Mouse (Mus musculus) liver, embryonic 15.5 days (tissue): ENCODE results near the gene Meis3. TPM values are rescaled to one million over a fixed set of nuclear protein-coding genes. Genes with fewer than 3 reads are reported as not detected.

ENCODE experiments used
- ATAC-seq: fragments of 200-750 bp; cut with Nextera tagmentation; 2 replicates; pipeline ENCODE4 v1.8.0; 2017; ENCODE audit warnings: moderate number of reproducible peaks, mild to moderate bottlenecking, moderate library complexity; ENCODE audit not compliant: insufficient read depth
- H3K27ac ChIP-seq: fragments of 300-500 bp; sonication (generic); replicated peaks from 2 replicates; pipeline ENCODE4 v1.5.1; 2015; ENCODE audit warnings: mild to moderate bottlenecking, inconsistent platforms
- H3K27me3 ChIP-seq: fragments of 300-500 bp; sonication (generic); 2 replicates; pipeline ENCODE4 v1.6.1; 2015; ENCODE audit warnings: mild to moderate bottlenecking, inconsistent platforms
- H3K36me3 ChIP-seq: fragments of 300-500 bp; sonication (generic); replicated peaks from 2 replicates; pipeline ENCODE4 v1.6.1; 2015; ENCODE audit warnings: moderate library complexity, mild to moderate bottlenecking, inconsistent platforms
- H3K4me1 ChIP-seq: fragments of 300-500 bp; sonication (generic); replicated peaks from 2 replicates; pipeline ENCODE4 v1.6.1; 2015; ENCODE audit warnings: inconsistent platforms
- H3K4me2 ChIP-seq: fragments of 300-500 bp; sonication (generic); 2 replicates; pipeline ENCODE4 v1.6.1; 2015; ENCODE audit warnings: moderate library complexity, mild to moderate bottlenecking, inconsistent platforms
- H3K4me3 ChIP-seq: fragments of 300-500 bp; sonication (generic); replicated peaks from 2 replicates; pipeline ENCODE4 v1.5.1; 2015; ENCODE audit warnings: mild to moderate bottlenecking, inconsistent platforms
- H3K9ac ChIP-seq: fragments of 300-500 bp; sonication (generic); 2 replicates; pipeline ENCODE4 v1.6.1; 2015; ENCODE audit warnings: moderate library complexity, mild to moderate bottlenecking, inconsistent platforms
- H3K9me3 ChIP-seq: fragments of 300-500 bp; sonication (generic); replicated peaks from 2 replicates; pipeline ENCODE4 v1.6.1; 2016; ENCODE audit warnings: inconsistent platforms
- WGBS: fragments of 180-500 bp; shearing (Covaris S2); methylation state at CpG from one replicate; pipeline ENCODE4 v1.1.7; 2015; ENCODE audit warnings: mixed read lengths; ENCODE audit not compliant: insufficient replicate concordance; 5-methylcytosine and 5-hydroxymethylcytosine counted together
- polyA plus RNA-seq: library from polyadenylated mRNA; unstranded; fragments of >200 nt; fragmentation: Nextera tagmentation; extraction: Ambion mirVana; gene quantifications from 2 replicates; pipeline ENCODE4 v1.2.1, GENCODE M21; 2015

Gene Meis3
- polyA plus RNA-seq, 1 experiment from 2014 or later: 1.3 TPM

GRCm38 (mm10) chr7:16134951-16135392, 39.9 kb upstream of the Meis3 start:
- Histone ChIP-seq H3K27ac (no peak overlapping the region), H3K4me2 (no peak overlapping the region), H3K36me3 (no peaks in the 10 kb centered on the region), H3K4me1 (0 out of 2 replicates have a peak, but pooled peaks cover 4% of the 10 kb centered on the region), H3K27me3 (peaks cover 37% of the 10 kb centered on the region), H3K9ac (no peak overlapping the region), H3K9me3 (no peaks in the 10 kb centered on the region), H3K4me3 (no peak overlapping the region)
- ATAC-seq: no peak
- 50% methylated on average over 7 of the region's 7 CpGs for WGBS

GRCm38 (mm10) chr7:16146489-16147410, 28.1 kb upstream of the Meis3 start:
- H3K9me3 ChIP-seq: no peaks in the 10 kb centered on the region
- ATAC-seq: no peak
- no peak overlapping the region for H3K4me3 ChIP-seq
- H3K36me3 ChIP-seq: no peaks in the 10 kb centered on the region
- H3K9ac ChIP-seq: no peak overlapping the region
- H3K4me2 ChIP-seq: no peak overlapping the region
- 22% methylated on average over 27 of the region's 27 CpGs for WGBS
- peaks cover 29% of the 10 kb centered on the region for H3K27me3 ChIP-seq
- H3K4me1 ChIP-seq: no peaks in the 10 kb centered on the region
- H3K27ac ChIP-seq: no peak overlapping the region

GRCm38 (mm10) chr7:16147643-16148042, 27.2 kb upstream of the Meis3 start:
- Histone ChIP-seq H3K9me3 (no peaks in the 10 kb centered on the region), H3K4me1 (no peaks in the 10 kb centered on the region), H3K27me3 (peaks cover 34% of the 10 kb centered on the region), H3K9ac (no peak overlapping the region), H3K4me2 (no peak overlapping the region), H3K36me3 (no peaks in the 10 kb centered on the region), H3K4me3 (no peak overlapping the region), H3K27ac (no peak overlapping the region)
- ATAC-seq: no peak
- WGBS: 8% methylated on average over 15 of the region's 15 CpGs

GRCm38 (mm10) chr7:16149241-16149640, 25.6 kb upstream of the Meis3 start:
- H3K9me3 ChIP-seq: no peaks in the 10 kb centered on the region
- no peak overlapping the region for H3K4me3 ChIP-seq
- no peaks in the 10 kb centered on the region for H3K4me1 ChIP-seq
- H3K4me2 ChIP-seq: no peak overlapping the region
- WGBS: 32% methylated on average over 5 of the region's 5 CpGs
- no peaks in the 10 kb centered on the region for H3K36me3 ChIP-seq
- ATAC-seq: no peak
- H3K27me3 ChIP-seq: peaks cover 36% of the 10 kb centered on the region
- H3K9ac ChIP-seq: no peak overlapping the region
- no peak overlapping the region for H3K27ac ChIP-seq

- Histone ChIP-seq H3K4me2 (no peak overlapping the region), H3K27me3 (peaks cover 32% of the 10 kb centered on the region), H3K9ac (no peak overlapping the region), H3K27ac (no peak overlapping the region), H3K4me1 (no peaks in the 10 kb centered on the region), H3K36me3 (no peaks in the 10 kb centered on the region), H3K9me3 (no peaks in the 10 kb centered on the region), H3K4me3 (no peak overlapping the region)
- ATAC-seq: no peak
- WGBS: 41% methylated on average over 9 of the region's 9 CpGs
These were observed 24.4 kb upstream of the Meis3 start for GRCm38 (mm10) chr7:16150191-16151145.

GRCm38 (mm10) chr7:16153522-16153921, 21.4 kb upstream of the Meis3 start:
- ATAC-seq: no peak
- WGBS: 15% methylated on average over 10 of the region's 10 CpGs
- Histone ChIP-seq H3K4me2 (no peak overlapping the region), H3K4me1 (no peaks in the 10 kb centered on the region), H3K4me3 (no peak overlapping the region), H3K36me3 (no peaks in the 10 kb centered on the region), H3K27me3 (peaks cover 21% of the 10 kb centered on the region), H3K27ac (no peak overlapping the region), H3K9ac (no peak overlapping the region), H3K9me3 (no peaks in the 10 kb centered on the region)

- no peak overlapping the region for H3K27ac ChIP-seq
- no peak overlapping the region for H3K4me3 ChIP-seq
- H3K9me3 ChIP-seq: no peaks in the 10 kb centered on the region
- no peaks in the 10 kb centered on the region for H3K4me1 ChIP-seq
- peaks cover 39% of the 10 kb centered on the region for H3K27me3 ChIP-seq
- H3K4me2 ChIP-seq: no peak overlapping the region
- no peaks in the 10 kb centered on the region for H3K36me3 ChIP-seq
- 45% methylated on average over 9 of the region's 9 CpGs for WGBS
- no peak overlapping the region for H3K9ac ChIP-seq
- ATAC-seq: no peak
These were observed 19.6 kb upstream of the Meis3 start for GRCm38 (mm10) chr7:16155132-16155872.

- 33% methylated on average over 8 of the region's 8 CpGs for WGBS
- no peak for ATAC-seq
- no peaks in the 10 kb centered on the region for H3K4me1 ChIP-seq
These were observed 18.7 kb upstream of the Meis3 start for GRCm38 (mm10) chr7:16156105-16156714.

GRCm38 (mm10) chr7:16158735-16159134, 16.2 kb upstream of the Meis3 start:
- Histone ChIP-seq H3K9ac (no peak overlapping the region), H3K4me3 (no peak overlapping the region), H3K4me2 (no peak overlapping the region), H3K9me3 (no peaks in the 10 kb centered on the region), H3K36me3 (no peaks in the 10 kb centered on the region), H3K27me3 (peaks cover 32% of the 10 kb centered on the region), H3K27ac (no peak overlapping the region), H3K4me1 (no peaks in the 10 kb centered on the region)
- WGBS: 17% methylated on average over 39 of the region's 39 CpGs
- ATAC-seq: no peak

More at GRCm38 (mm10) chr7:16156105-16156714, 18.7 kb upstream of the Meis3 start:
- no peak overlapping the region for H3K4me3 ChIP-seq
- H3K9ac ChIP-seq: no peak overlapping the region
- H3K27ac ChIP-seq: no peak overlapping the region
- H3K9me3 ChIP-seq: no peaks in the 10 kb centered on the region
- H3K4me2 ChIP-seq: no peak overlapping the region
- no peaks in the 10 kb centered on the region for H3K36me3 ChIP-seq
- H3K27me3 ChIP-seq: peaks cover 40% of the 10 kb centered on the region

- WGBS: 45% methylated on average over 3 of the region's 3 CpGs
- H3K27me3 ChIP-seq: peaks cover 32% of the 10 kb centered on the region
- no peaks in the 10 kb centered on the region for H3K36me3 ChIP-seq
- H3K9ac ChIP-seq: no peak overlapping the region
- ATAC-seq: no peak
- H3K4me1 ChIP-seq: no peaks in the 10 kb centered on the region
- H3K4me3 ChIP-seq: no peak overlapping the region
- no peaks in the 10 kb centered on the region for H3K9me3 ChIP-seq
- H3K27ac ChIP-seq: no peak overlapping the region
- H3K4me2 ChIP-seq: no peak overlapping the region
These were observed 14.2 kb upstream of the Meis3 start for GRCm38 (mm10) chr7:16160702-16161101.
